Mouse (Mus musculus) bone marrow macrophage, adult 2 months (primary cell): ENCODE measurements around the gene Styxl1.

Source experiments
- CTCF ChIP-seq: IDR thresholded peaks from 2 replicates; pipeline ENCODE4 v1.5.1; 2012; ENCODE audit warnings: low read depth, mild to moderate bottlenecking, low read length, moderate library complexity
- POLR2A ChIP-seq: IDR thresholded peaks from 2 replicates; pipeline ENCODE4 v1.6.1; 2012; ENCODE audit warnings: mild to moderate bottlenecking, low read depth, low read length, borderline replicate concordance

- TF ChIP-seq CTCF (no peak), POLR2A (no peak)
These were observed 50.3 kb downstream of the Styxl1 start for GRCm38 (mm10) chr5:135727871-135728270.
